Mouse (Mus musculus): ENCODE measurements around the gene Dydc2. TPM values are rescaled to one million over a fixed set of nuclear protein-coding genes. Genes with fewer than 3 reads are reported as not detected.

The Dydc2 gene
- polyA plus RNA-seq (2012; rRNA removed): not detected in 2 replicates

- no peaks in the 10 kb centered on the region for H3K36me3 ChIP-seq (ENCODE audit: control insufficient read depth, insufficient read depth, low read length)
Observed at GRCm38 (mm10) chr14:41069108-41069507, at the start of gene Dydc2. Dydc2 (minus strand) TSS chr14:41069208.

DNA sequence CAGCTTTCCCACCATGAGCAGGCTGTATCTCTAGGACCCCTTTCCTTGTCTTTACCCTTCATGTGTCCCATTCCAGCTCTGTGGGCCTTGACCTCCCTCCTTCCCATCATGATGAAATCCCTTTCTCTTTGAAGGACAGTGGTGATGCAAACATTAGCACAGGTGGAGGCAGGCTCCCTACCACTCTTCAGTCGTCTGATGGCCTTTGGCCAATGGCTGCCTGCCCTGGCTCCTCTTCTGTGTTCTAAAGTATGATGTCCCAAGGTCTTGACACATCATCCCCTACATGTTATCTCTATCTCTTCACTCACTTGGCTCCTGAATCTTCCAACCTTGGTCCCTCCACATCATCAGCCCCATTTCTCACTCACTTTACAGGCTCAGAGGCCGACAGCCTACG lies 47.3 kb upstream of the Dydc2 start:
- H3K27ac ChIP-seq (ENCODE audit: insufficient read depth, low read length): no peak overlapping the region
- WGBS: 74% methylated on average over 3 of the region's 3 CpGs
- H3K4me1 ChIP-seq (ENCODE audit: control insufficient read depth, insufficient read depth, insufficient read length): no peaks in the 10 kb centered on the region
- no peaks in the 10 kb centered on the region for H3K27me3 ChIP-seq (ENCODE audit: control insufficient read depth, insufficient read depth, low read length)
- H3K4me3 ChIP-seq (ENCODE audit: extremely low read depth, insufficient read depth, insufficient read length): no peak overlapping the region
- no peaks in the 10 kb centered on the region for H3K36me3 ChIP-seq (ENCODE audit: control insufficient read depth, insufficient read depth, low read length)
- DNase-seq (ENCODE audit: low read depth in 1 of 2, low spot score in 2 of 2): no peak
- TF ChIP-seq POLR2A (IDR thresholded peaks at IDR 0.05; ENCODE audit: low read depth, low read length) (no peak), CTCF (IDR thresholded peaks at IDR 0.05; ENCODE audit: extremely low read depth, insufficient read depth, insufficient read length, insufficient replicate concordance) (no peak)

More at GRCm38 (mm10) chr14:41069108-41069507, at the start of gene Dydc2:
- Histone ChIP-seq H3K27ac (ENCODE audit: insufficient read depth, low read length) (no peak within 1 kb of the TSS), H3K27me3 (ENCODE audit: control insufficient read depth, insufficient read depth, low read length) (no peaks in the 10 kb centered on the region), H3K4me3 (ENCODE audit: extremely low read depth, insufficient read depth, insufficient read length) (no peak within 1 kb of the TSS), H3K4me1 (ENCODE audit: control insufficient read depth, insufficient read depth, insufficient read length) (peaks cover 6% of the 10 kb centered on the region; the same call in 1 of the 2 replicates)
- TF ChIP-seq POLR2A (IDR thresholded peaks at IDR 0.05; ENCODE audit: low read depth, low read length) (no peak), CTCF (IDR thresholded peaks at IDR 0.05; ENCODE audit: extremely low read depth, insufficient read depth, insufficient read length, insufficient replicate concordance) (no peak)
- DNase-seq (ENCODE audit: low read depth in 1 of 2, low spot score in 2 of 2): no peak

DNA sequence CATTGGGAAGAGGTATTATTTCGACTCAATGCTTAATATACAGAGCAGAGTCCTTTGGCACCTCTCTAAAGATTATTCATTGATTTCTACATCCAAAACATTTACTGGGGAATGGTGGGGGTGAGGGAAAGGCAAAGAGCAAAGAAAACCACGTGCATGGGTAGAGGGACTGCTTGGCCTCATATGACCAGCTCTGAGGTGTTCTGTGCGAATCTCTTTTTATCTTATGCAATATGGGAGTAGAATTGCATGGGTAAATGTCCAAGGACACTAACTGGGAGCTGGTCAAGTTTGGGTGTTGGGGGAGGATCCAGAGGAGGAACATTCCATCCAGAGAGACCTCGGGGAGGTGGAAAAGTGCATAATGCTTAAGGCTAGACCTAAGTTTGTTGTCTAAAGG lies 43.9 kb upstream of the Dydc2 start:
- DNase-seq (ENCODE audit: low read depth in 1 of 2, low spot score in 2 of 2): no peak
- H3K36me3 ChIP-seq (ENCODE audit: control insufficient read depth, insufficient read depth, low read length): no peaks in the 10 kb centered on the region
- no peak for TF ChIP-seq POLR2A (IDR thresholded peaks at IDR 0.05; ENCODE audit: low read depth, low read length)
- no peak for TF ChIP-seq CTCF (IDR thresholded peaks at IDR 0.05; ENCODE audit: extremely low read depth, insufficient read depth, insufficient read length, insufficient replicate concordance)

GRCm38 (mm10) chr14:41111031-41111668 lies 42.1 kb upstream of the Dydc2 start:
- no peak for DNase-seq (ENCODE audit: low read depth in 1 of 2, low spot score in 2 of 2)
- Histone ChIP-seq H3K36me3 (ENCODE audit: control insufficient read depth, insufficient read depth, low read length) (no peaks in the 10 kb centered on the region), H3K27me3 (ENCODE audit: control insufficient read depth, insufficient read depth, low read length) (no peaks in the 10 kb centered on the region), H3K4me3 (ENCODE audit: extremely low read depth, insufficient read depth, insufficient read length) (no peak overlapping the region), H3K27ac (ENCODE audit: insufficient read depth, low read length) (no peak overlapping the region), H3K4me1 (ENCODE audit: control insufficient read depth, insufficient read depth, insufficient read length) (no peaks in the 10 kb centered on the region)
- WGBS: 85% methylated on average over 7 of the region's 7 CpGs
- TF ChIP-seq CTCF (IDR thresholded peaks at IDR 0.05; ENCODE audit: extremely low read depth, insufficient read depth, insufficient read length, insufficient replicate concordance) (no peak), POLR2A (IDR thresholded peaks at IDR 0.05; ENCODE audit: low read depth, low read length) (no peak)

More for the DNA sequence above, 43.9 kb upstream of the Dydc2 start:
- WGBS: 73% methylated on average over 4 of the region's 4 CpGs
- Histone ChIP-seq H3K4me1 (ENCODE audit: control insufficient read depth, insufficient read depth, insufficient read length) (no peaks in the 10 kb centered on the region), H3K27ac (ENCODE audit: insufficient read depth, low read length) (no peak overlapping the region), H3K27me3 (ENCODE audit: control insufficient read depth, insufficient read depth, low read length) (no peaks in the 10 kb centered on the region), H3K4me3 (ENCODE audit: extremely low read depth, insufficient read depth, insufficient read length) (no peak overlapping the region)

DNA sequence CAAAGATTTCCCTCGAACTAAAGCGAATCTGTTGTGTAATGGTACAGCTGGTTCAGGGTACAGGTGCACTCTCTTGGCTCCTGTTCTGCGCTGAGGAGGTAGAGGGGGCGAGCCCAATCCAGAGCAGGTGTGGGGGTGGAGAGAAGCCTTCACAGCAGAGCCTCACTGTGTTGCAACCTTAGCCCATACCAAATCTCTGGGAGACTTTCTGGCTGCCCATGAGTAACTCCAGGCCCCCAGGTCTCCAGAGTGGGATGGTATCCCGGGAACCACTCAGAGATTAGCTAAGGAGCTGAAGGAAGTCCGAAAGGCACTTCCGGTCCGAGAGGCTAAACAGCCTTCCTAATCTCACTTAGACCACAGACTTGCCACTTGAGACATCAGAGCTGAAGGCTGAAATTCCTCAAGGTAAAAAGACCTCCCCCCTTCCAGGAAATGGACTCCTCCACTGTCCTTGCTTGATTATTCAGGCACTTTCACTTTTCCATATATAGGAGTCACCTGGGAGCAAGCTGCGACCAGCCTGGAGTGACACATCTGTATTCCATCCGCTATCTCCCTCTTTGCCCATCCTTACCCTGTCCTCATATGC lies 35.9 kb upstream of the Dydc2 start, which contains the start of gene Mat1a:
Gene Mat1a, plus strand, starts transcription at position 183 of the 592 bp plus-strand sequence.
- H3K27me3 ChIP-seq (ENCODE audit: control insufficient read depth, insufficient read depth, low read length): no peaks in the 10 kb centered on the region
- 75% methylated on average over 10 of the region's 10 CpGs for WGBS
- no peaks in the 10 kb centered on the region for H3K36me3 ChIP-seq (ENCODE audit: control insufficient read depth, insufficient read depth, low read length)
- no peak within 1 kb of the TSS for H3K4me3 ChIP-seq (ENCODE audit: extremely low read depth, insufficient read depth, insufficient read length)
- no peak for DNase-seq (ENCODE audit: low read depth in 1 of 2, low spot score in 2 of 2)
- no peak within 1 kb of the TSS for H3K27ac ChIP-seq (ENCODE audit: insufficient read depth, low read length)
- TF ChIP-seq POLR2A (IDR thresholded peaks at IDR 0.05; ENCODE audit: low read depth, low read length) (no peak), CTCF (IDR thresholded peaks at IDR 0.05; ENCODE audit: extremely low read depth, insufficient read depth, insufficient read length, insufficient replicate concordance) (no peak)
- no peaks in the 10 kb centered on the region for H3K4me1 ChIP-seq (ENCODE audit: control insufficient read depth, insufficient read depth, insufficient read length)

DNA sequence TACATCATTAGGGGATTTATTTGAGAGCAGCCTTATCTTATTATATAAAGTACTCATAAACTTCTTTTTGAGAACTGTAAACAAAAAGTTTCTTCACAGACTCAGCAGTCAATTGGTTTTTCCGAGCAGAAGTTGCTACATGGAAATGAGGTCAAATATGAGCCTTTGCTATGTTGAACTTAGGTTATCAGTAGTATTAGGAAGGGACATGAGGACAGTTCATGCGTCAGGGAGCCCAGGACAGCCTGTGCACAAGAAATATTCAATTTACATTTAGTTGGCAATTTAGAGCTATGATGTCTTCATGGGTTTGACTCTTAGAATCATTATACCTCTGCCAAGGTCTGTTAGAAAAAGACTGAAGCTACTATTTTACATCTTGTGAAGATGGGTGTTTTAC lies 33.3 kb upstream of the Dydc2 start:
- no peaks in the 10 kb centered on the region for H3K4me1 ChIP-seq (ENCODE audit: control insufficient read depth, insufficient read depth, insufficient read length)
- no peak overlapping the region for H3K27ac ChIP-seq (ENCODE audit: insufficient read depth, low read length)
- no peak for TF ChIP-seq CTCF (IDR thresholded peaks at IDR 0.05; ENCODE audit: extremely low read depth, insufficient read depth, insufficient read length, insufficient replicate concordance)
- no peak for TF ChIP-seq POLR2A (IDR thresholded peaks at IDR 0.05; ENCODE audit: low read depth, low read length)
- H3K4me3 ChIP-seq (ENCODE audit: extremely low read depth, insufficient read depth, insufficient read length): no peak overlapping the region
- 86% methylated on average over 2 of the region's 2 CpGs for WGBS
- no peaks in the 10 kb centered on the region for H3K27me3 ChIP-seq (ENCODE audit: control insufficient read depth, insufficient read depth, low read length)
- DNase-seq (ENCODE audit: low read depth in 1 of 2, low spot score in 2 of 2): no peak
- no peaks in the 10 kb centered on the region for H3K36me3 ChIP-seq (ENCODE audit: control insufficient read depth, insufficient read depth, low read length)

DNA sequence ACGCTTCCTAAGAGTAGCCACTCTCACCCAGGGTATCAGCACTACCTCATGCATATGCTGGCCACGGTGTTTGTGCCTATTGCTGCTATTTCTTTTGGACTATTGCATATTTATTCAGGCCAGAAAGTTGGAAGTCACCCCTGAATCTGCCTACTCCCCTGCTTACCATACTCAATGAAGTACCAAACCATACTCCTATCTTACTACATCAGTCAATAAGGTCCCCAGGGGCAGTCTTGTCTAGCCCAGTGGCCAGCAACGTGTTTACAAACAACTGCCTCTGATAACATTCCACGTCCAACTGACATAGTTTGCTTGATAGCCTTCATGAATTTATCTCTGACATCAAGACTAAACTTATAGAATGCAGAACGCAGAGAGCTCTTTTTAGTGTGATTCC lies 32.2 kb upstream of the Dydc2 start:
- no peak for DNase-seq (ENCODE audit: low read depth in 1 of 2, low spot score in 2 of 2)
- TF ChIP-seq POLR2A (IDR thresholded peaks at IDR 0.05; ENCODE audit: low read depth, low read length) (no peak), CTCF (IDR thresholded peaks at IDR 0.05; ENCODE audit: extremely low read depth, insufficient read depth, insufficient read length, insufficient replicate concordance) (no peak)
- H3K4me1 ChIP-seq (ENCODE audit: control insufficient read depth, insufficient read depth, insufficient read length): no peaks in the 10 kb centered on the region
- H3K27ac ChIP-seq (ENCODE audit: insufficient read depth, low read length): no peak overlapping the region
- no peaks in the 10 kb centered on the region for H3K27me3 ChIP-seq (ENCODE audit: control insufficient read depth, insufficient read depth, low read length)
- H3K4me3 ChIP-seq (ENCODE audit: extremely low read depth, insufficient read depth, insufficient read length): no peak overlapping the region
- no peaks in the 10 kb centered on the region for H3K36me3 ChIP-seq (ENCODE audit: control insufficient read depth, insufficient read depth, low read length)
- WGBS: 74% methylated on average over 5 of the region's 5 CpGs
